Mouse (Mus musculus): Measurements from ENCODE around the gene Tarm1.
A peak's percentile ranks its signal among the peaks of the same experiment; 100 is the strongest.

Tarm1 gene

DNA sequence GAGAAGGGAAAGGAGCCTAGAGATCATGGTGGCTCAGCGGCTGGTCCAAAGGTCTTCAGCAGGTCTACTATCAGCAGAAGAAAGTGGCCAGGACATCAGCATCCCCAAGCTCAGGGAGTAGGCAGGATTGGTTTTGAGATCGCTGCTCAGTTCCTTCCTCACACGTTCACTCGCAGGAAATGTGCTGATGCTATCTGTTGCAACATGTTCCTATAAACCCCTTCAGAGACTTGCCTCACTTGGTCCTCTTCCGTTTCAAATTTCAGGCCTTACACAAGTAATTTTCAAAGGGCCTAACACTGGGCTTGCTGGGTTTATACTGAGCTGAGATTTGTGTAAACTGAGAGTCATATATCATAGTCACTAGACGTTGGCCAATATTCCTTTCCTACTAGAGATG, at the start of gene Tarm1:
TSS of gene Tarm1 (minus strand) at position 186 of the 400 bp plus-strand sequence.
- no peak for DNase-seq

DNA sequence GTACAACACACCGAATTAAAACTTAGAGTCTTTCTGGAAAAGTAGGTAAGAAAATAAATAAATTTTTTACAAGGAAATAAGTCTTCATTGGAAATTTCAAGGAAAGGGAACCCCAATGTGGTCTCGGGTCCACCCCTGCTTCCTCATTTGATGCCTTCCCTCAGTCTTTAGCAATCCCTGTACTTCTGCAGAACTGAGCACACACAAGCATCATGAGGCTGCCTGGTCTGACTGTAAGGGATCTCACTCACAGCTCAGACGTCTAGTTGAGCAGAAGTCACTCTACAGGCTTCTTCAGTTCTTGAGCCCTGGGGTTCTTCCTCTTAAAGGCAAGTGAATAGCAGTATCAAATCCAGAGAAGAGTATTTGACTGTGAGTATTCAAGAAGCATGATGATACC, 3.5 kb upstream of the Tarm1 start:
- no peak for DNase-seq

DNA sequence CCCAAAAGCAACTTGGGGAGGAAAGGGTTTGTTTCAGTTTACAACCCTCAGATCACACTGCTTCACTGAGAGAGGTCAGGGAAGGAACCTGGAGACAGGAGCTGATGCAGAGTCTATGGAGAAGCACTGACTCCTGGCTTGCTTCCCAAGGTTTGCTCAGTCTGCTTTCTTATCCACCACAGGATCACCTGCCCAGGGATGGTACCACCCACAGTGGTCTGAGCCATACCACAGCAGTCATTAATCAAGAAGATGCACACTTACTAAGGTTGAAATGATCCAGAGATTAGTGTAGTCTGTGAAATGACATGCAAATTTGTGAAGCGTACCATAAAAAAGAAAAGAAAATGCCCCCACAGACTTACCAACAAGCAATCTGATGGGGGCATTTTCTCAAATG, 2.0 kb downstream of the Tarm1 start:
- no peak for DNase-seq

DNA sequence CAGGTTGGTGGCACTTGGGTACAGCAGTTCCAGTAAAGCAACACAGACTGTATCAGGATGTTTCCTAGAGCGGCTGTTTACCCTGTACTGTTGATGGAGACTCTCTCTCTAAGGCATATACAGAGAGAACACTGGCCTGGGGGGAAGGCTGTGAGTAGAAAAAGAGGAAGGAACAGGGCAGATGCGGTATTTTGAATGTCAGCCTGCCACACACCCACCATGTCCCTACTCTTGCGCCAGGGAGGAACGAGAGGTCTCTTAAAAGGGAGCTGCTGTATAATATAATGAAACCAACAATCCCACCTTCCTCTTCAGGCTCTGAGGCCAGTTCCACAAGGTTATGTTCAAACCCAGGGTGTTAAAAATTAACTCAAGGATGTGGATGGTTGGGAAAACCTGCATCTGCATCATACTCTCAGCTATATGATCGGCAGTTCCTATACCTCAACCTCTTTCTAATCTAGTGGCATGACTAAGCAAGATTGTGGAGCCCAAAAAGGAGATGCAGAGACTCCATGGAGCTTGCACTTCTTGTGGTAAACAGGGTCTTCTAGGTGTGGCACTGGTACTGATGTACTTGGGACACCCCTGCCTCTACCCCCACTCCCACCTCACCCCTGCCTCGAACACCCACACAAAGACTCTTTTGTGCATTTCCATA, 20.3 kb downstream of the Tarm1 start:
- no peak for DNase-seq

DNA sequence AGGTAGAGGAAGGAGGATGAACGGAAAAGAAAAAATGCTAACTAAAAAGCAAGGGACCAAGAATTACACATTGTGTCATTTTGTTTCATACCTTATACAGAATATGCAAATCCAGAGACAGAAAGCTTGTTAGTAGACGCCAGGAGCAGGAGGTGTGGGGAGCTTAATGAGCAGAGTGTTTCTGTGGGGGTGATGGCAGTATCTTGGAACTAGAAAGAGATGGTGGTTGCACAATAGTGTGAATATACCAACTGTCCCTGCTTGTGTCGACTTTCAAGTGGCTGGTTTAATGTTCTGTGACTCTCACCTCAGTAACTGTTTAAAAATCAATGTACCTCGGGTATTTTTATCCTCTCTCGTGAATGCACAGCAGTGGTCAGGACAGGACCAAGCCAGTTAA, 25.7 kb downstream of the Tarm1 start:
- DNase-seq, result no peak

DNA sequence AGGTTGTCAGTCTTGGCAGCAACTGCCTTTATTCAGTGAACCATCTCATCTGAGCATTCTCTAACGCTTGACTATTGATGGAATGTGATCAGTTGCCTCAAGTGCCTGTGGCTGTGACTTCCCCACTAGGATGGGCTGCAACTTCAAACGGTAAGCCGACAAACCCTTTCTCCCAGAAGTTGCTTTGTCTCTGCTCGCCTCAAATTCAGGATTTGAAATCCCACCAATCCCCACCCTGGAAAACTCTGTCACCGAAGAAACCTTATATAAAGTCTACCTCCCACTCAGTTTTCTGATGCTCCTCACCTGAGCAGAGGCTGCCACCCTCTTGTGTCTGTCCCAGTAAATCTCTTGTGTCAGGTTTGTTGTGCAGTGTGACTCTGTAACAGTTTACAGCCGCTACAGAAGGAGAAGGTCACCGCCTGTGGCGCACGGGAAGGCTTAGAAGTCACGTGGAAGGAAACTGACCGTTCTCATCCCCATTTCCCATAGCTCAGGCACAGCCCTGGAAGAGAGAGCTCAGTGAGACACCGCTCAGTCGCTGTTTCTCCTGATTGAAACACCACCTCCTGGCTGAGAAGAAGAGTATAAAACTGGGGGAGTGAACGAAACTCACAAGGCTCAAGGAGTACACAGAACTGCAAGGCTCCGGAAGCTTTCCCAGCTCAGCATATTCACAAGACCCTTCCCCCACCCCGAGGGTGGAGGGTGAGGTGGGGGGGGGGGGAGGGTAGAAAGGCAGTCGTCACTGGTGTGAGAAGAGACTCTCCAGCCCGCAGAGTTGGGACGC, 27.9 kb downstream of the Tarm1 start:
- peak in 1 of 2 experiments; percentile 5 for DNase-seq

DNA sequence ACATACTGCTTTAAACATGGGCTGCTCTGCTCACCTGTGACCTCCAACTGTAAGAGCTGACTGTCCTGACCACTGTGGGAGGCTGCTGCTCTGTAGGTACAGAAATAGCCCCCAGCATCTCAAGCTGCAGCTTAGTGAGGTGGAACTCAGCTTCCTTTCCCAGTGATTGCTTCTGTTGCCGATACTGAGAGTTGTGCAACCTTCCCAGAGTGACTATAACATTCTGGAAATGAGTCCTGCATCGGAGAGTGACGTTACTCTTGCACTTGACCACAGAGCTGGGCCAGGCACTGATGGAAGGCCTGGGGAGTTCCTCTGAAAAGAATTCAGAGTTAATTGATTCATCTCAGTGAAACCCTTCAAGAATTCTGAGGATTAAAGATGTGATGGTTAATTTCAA, 29.6 kb downstream of the Tarm1 start:
- no peak for DNase-seq

DNA sequence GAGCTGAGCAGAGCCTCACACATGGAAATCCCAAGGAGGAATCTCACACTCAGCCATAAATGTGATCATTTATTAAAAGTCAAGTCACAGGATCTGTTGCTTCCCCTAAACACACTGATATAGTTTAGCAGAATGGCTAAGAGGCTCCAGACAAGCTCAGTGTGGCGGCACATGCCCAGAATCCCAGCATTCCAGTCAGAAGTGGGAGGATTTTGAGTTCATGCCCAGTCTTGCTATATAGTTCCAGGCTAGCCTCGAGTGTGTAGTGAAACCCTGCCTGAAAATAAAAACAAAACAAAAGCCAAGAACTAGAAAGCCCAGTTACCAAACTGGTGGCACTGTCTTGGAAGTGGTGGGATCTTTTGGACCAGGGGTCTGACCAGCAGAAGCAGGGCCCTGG, 33.8 kb downstream of the Tarm1 start:
- no peak for DNase-seq

DNA sequence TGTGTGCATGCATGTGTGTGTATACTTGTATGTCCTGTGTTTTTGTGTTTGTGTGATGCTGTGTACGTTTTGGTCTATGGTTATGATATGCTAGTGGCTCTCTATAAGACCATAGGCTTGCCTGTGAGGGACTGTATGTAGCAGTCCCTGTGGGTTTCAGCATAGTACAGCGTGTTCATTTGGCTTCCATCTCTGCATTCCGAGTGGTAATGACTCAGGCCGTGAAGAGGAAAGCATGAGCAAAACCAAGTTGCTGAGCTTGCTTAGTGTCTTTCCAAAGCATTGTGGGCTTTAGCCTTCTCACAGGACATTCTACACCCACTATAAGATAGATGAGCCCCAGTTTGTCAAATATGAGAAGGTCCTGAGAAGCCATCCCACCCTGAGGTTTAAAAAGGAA, 39.1 kb downstream of the Tarm1 start:
- DNase-seq, result no peak

DNA sequence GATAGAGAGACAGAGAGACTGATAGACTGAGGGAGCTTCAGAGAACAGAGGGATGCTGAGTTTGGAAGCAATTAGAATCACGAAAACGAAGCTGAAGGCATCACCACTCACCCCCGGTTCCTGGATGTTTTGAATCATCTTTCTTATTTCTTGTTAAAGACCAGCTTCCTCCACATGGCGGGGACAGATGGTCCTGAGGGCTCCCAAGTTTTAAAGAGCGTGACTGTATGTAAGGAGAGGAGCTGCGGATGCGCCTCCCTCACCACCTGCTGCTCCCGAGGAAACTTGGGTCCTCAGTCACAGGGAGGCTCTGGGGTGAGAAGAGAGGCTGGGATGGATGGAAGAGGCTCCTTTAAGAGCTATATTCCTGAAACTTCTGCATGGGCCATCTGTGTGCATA, 42.2 kb downstream of the Tarm1 start:
- DNase-seq, result no peak

DNA sequence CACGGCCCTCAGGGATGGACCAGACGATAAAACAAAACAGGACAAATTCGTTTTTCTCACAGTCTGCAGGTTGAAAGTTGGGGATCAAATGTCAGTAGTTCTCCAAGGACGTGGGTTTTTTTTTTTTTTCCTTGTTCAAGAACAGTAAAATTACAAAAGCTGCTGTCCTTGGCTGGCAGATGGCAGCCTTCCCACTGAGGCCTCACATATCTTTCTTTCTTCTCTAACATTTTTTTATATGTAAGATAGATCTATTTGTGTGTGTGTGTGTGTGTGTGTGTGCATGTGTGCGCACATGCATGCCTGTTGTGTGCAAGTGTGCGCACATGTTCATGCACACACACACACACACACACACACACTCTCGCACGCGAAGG, 44.6 kb downstream of the Tarm1 start:
- no peak for DNase-seq

DNA sequence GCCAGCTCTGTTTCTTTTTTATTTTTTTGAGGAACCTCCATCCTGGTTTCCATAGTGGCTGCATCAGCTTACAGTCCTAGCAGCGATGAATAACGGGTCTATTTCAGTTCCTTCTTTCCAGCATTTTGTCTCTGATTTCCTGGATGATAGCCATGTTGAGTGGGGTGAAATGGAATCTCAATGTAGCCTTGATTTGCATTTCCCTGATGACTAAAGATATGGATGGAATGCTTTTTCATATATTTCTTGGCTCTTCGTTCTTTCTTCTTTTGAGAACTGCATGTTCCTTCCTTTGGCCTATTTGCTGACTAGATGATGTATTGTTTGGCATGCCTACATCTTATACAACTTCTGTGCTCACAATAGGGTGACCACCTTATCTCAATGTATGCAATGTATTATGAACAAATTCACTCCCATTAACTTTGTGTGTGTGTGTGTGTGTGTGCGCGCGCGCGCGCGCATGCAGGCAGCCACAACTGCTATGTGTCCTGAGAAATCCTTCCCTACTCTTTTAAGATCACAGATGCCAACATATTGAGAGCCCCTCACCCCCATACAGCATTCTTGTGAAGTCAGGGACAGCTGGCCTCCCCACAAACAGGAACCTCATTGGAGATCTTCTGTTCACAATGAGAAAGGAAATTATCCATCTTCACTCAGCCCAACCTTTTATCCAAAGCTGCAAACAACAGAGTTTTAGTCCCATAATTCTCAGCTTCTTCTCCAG, 45.1 kb downstream of the Tarm1 start:
- DNase-seq, result no peak

DNA sequence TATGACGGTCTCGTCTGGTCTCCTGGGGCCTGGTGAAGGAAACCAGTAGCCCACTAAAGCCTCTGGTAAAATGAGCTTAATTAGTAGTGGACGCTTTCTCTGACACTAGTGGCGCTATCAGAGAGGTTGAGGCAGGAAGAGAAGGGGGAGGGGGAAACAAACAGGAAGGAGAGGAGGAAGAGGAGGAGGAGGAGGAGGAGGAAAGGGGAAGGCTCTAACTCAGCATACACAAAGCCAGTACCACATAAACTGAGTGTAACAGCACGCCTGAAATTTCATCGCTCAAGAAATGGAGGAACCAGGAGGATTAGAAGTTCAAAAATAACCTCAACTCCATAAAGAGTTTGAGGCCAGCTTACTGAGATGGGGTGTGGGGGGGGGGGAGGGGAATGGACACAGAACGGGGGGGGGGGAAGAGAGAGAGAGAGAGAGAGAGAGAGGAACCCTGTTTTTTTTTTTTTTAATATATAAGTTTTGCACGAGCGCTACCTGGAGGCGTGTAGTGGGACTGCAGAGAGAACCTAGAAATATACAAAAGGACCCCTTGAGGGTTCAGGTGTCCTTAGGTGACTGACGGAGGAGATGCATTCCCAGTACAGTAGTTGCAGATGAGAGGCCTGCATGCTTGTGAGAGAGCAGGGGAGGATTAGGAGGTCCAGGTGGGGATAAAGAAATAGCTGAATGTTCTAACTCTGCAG, 48.8 kb downstream of the Tarm1 start:
- no peak for DNase-seq

DNA sequence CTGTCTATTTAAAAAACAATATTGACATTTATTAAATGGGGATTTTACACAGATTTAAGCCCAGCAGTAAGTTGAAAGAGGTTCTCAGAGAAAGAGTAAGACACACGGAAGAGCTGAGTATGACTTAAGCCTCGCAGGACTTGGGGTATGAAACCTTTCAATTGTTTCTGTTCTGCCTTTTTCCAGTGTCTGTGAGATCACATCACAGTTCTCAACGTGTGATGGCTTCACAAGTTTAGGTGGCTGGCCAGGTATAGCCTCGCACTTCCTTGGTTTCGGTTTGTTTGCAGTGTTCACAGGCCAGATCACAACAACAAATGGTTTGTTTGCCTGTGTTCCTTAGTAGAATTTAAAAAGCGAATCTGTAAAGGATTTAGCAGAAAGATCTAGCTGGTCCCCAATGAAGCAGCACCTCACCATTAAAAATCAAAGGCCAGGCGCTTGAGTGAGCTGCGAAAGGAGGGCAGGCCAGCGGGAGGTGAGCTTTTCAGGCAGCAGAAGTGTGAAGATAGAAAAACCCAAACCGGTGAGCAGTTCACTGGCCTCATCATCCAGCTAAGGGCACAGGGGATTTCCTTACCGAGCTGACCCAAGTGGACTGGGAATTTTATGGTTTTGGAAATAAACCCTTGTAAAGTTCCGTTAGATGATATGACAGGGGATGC, 49.5 kb downstream of the Tarm1 start:
- DNase-seq, result no peak

DNA sequence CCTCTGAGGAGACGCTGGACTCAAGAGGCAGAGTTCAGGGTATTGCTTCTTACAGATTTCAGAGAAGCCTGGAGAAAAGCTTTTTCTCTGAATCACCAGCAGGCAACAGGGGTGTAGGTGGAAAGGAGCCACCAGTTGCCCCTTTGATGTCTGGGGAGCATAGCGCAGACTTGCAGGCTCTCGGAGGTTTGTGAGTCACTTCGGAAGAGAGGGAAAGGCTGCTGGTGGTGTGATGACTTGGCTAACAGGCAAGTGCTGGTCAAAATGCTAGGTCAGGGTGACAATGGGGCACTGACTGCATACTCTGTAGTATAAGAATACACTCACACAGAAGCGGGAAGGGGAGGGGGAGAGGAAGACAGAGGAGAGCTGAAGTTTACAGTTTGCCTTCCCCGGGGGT, 51.3 kb downstream of the Tarm1 start:
- DNase-seq, result no peak

DNA sequence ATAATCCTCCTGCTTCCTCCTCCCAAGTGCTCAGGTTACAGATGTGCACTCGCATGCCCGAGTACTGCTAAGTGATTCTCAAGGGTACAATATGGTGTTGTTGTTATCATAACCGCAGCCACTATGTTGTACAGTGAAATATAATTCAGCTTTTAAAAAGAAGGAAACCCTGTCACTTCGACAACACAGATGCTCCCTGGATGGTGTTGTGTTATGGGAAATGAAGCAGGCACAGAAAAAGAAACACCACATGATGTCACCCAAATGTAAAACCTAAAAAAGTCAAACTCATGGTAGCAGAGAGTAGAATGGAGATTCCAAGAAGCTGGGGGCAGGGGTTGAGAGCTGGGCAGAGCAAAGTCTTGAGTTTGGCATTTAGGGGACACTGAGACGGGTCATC, 51.8 kb downstream of the Tarm1 start:
- DNase-seq, result no peak

DNA sequence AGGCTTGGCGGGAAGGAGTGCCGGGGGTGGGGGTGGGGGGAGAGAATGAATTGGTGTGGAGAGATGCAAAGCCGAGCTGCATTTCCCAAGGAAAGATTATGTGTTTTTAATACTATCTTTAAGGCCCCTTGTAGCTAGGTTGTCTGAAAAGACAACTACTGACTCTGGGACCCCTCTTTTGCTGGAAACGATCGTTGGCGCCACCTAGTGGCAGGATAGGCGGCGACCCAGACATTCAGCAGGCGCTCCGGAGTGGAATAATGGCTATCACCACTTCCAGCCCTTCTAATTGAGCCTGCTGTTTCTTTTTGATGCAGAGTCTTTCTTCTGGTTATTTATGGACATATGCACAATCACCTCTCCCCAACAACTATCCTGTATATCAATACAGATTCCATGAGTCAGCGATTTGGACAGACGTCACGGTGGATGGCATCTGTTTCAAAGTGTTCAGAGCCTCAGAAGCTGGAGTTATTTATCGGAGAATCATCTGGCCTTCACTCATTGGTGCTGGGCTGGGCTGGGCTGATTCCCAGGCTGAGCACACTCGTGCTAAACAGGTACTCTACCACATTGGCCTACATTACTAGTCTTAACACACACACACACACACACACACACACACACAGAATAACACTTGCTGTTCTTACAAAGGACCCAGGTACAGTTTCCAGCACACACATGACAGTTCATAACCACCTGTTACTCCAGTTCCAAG, 53.5 kb downstream of the Tarm1 start:
- DNase-seq, result peak; percentile 60 to 87

DNA sequence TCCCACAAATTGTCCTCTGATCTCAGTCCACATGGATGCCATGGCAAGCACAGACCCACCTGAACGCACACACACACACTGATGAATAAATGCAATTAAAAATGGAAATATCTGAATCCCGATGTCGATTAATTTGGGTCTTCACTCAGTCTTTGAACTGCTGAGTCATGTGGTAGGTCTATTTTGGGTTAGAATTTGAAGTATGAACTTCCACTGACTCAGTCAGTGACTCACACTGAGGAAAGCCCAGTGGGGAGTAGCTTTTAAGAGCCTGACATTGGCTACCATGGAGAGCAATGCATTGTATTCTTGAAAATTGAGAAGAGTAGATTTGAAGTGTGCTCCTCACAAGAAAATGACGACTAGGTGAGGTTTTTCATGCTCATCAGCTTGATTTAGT, 55.4 kb downstream of the Tarm1 start:
- no peak for DNase-seq

DNA sequence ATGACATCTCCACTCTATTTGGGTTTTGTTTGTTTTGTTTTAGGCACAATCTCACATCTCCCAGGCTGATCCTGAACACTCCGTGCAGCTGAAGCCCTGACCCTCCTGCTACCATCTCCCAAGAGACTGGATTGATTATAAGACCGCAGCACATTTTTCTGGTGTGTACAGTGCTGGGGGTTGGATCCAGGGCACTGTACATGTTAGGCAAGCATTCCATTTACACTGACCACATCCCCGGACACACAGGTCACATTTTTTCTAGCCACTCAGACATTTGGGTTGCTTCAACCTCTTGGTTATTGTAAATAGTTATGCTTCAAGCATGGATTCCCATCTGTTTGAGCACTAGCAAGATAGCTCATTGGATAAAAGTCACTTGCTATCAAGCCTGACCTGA, 55.8 kb downstream of the Tarm1 start:
- peak; percentile 6 to 25 for DNase-seq

DNA sequence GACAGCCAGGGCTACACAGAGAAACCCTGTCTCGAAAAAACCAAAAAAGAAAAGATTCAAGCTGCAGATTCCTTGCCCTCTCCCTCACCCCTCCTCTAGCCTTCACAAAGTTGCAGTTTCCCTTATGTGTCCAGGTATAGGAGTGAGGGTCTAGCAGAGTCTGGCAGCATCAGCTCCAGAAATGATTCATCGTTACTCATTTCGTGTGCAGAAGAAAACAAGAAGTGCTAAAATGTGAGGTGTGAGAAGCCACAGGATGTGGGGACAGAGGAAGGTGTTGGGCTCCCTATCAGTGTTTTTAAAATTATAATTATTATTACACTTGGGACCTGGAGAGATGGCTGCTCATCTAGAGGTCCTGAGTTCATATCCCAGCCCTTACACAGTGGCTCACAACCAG, 57.7 kb downstream of the Tarm1 start:
- DNase-seq, result no peak

DNA sequence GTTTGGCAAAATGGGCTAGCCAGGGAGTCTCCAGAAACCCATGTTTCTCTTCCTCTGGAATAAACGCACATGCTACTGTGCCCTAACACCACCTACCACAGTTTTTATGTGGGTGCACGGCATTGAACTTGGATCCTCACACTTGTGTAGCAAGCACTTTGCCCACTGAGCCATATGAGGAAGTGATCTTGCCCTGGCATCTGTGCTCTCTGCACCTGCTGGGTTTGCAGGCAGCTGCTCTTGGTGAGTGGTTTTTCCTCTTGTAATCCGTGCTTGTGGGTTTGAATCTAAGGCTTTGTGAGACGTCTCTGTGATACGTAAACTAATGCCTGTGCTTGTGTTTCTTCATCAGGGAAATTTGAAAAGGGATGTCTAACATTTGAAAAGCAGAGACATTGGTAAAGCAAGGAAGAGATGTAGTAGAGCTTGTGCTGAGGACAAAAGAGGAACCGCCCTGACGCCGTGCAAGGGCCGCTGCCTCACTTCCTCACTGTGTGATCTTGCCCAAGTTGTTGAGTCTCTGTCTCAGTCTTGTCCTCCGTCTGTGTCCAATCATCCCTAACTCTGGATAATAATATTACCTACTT, 59.9 kb downstream of the Tarm1 start:
- DNase-seq, result no peak

DNA sequence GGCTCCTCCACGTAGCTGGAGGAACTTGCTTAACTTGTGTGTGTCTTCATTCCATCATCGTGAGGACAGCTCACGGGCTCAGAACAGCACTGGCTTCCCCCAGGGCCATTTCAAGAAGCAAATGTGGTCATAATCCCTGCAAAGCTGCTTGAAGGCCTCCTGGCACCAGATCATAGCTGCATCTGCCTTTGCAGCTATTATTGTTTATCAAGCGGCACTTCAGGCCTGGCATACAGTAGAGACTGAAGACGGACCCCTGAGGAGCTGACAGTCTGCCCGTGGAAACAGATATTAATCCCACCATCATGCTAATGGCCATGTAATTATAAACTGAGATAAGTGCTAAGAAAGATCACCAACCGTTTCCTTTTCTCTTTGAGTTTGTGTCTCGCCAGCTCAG, 61.9 kb downstream of the Tarm1 start:
- DNase-seq, result no peak
